ENCODE assay signal across 12 mouse cellular contexts in the genomic region with DNA sequence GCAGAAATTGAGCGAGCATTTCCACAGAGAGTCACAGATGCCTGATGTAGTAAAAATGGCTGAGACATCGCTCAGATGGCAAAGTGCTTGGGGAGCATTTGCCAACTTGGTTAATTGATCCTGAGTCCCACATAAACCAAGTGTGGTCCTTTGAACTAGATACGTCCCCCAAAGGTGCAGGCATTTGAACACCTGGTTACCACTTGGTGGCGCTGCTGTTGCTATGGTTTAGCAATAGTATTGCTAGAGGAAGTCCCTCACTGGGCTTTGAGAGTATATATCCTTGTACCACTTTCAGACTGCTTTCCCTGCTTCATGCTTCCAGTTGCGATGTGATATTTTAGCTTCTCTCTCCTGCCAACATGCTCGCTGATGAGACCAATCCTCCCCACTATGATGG.
A peak's percentile ranks its signal among the peaks of the same experiment; 100 is the strongest.
DNase-seq lines count a peak whose midpoint lies in the region; ATAC-seq and TF ChIP-seq lines count a peak whose summit lies in the region.
"Had no signal": no experiment of that assay in that cellular context is flagged by ENCODE, and none has a peak within 500 bp of the region (broad histone marks: within the 10 kb centered on the region; RNA-seq: fewer than 3 reads in every experiment).

No protein-coding gene starts in this region.

- no peak for DNase-seq in cerebellum, adult 2 months
- no peak for DNase-seq in cerebellum, adult 11-12 months
- peak; percentile 5 for DNase-seq in kidney, postnatal 0 days (ENCODE audit: low spot score)
- no peak for DNase-seq in kidney, adult 11 months
- peak; percentile 6 for DNase-seq in thymus, postnatal 14 days
- no peak for DNase-seq in thymus, postnatal 0 days (ENCODE audit: low spot score)
- DNase-seq in naive thymus-derived CD4-positive, alpha-beta T cell, adult 2 months (ENCODE audit: low read depth), result peak; percentile 14
- no peak for DNase-seq in gastrocnemius, postnatal 14 days
- DNase-seq: liver, embryonic 13.5 days had no signal

- WGBS in cerebellum, adult 2 months, result 68% methylated on average over 6 of the region's 6 CpGs
- 76% methylated on average over 6 of the region's 6 CpGs for WGBS in kidney, postnatal 0 days

- H3K9ac ChIP-seq in kidney, postnatal 0 days (ENCODE audit: low read depth, low read length), result no peak overlapping the region
- H3K9ac ChIP-seq: embryonic facial prominence, embryonic 15.5 days; hindbrain, embryonic 13.5 days; liver, embryonic 13.5 days had no signal

- no peak overlapping the region for H3K4me3 ChIP-seq in cerebellum, adult 2 months (replicated peaks; ENCODE audit: insufficient read depth, low read depth, low read length)
- H3K4me3 ChIP-seq in kidney, postnatal 0 days (replicated peaks; ENCODE audit: low read depth, low read length), result no peak overlapping the region
- H3K4me3 ChIP-seq: embryonic facial prominence, embryonic 15.5 days; hindbrain, embryonic 13.5 days; liver, embryonic 13.5 days had no signal

- H3K36me3 ChIP-seq in kidney, postnatal 0 days (ENCODE audit: insufficient read depth, low read length), result no peaks in the 10 kb centered on the region
- H3K36me3 ChIP-seq: embryonic facial prominence, embryonic 15.5 days; hindbrain, embryonic 13.5 days; liver, embryonic 13.5 days had no signal

- intact Hi-C loops in gastrocnemius, postnatal 14 days (cut with DNase I; ENCODE audit: low total_unique reads), result no loop called here

- H3K4me1 ChIP-seq in cerebellum, adult 2 months (ENCODE audit: control insufficient read depth, insufficient read depth, low read length), result no peaks in the 10 kb centered on the region
- no peaks in the 10 kb centered on the region for H3K4me1 ChIP-seq in kidney, postnatal 0 days (replicated peaks; ENCODE audit: insufficient read depth, low read length)
- H3K4me1 ChIP-seq: embryonic facial prominence, embryonic 15.5 days; liver, embryonic 13.5 days had no signal

- no peaks in the 10 kb centered on the region for H3K9me3 ChIP-seq in kidney, postnatal 0 days (replicated peaks; ENCODE audit: low read length)
- H3K9me3 ChIP-seq: embryonic facial prominence, embryonic 15.5 days; hindbrain, embryonic 13.5 days; liver, embryonic 13.5 days had no signal

- no peak overlapping the region for H3K4me2 ChIP-seq in kidney, postnatal 0 days (ENCODE audit: low read length)
- H3K4me2 ChIP-seq: embryonic facial prominence, embryonic 15.5 days; heart, embryonic 11.5 days; hindbrain, embryonic 13.5 days; liver, embryonic 13.5 days had no signal

- no peak for TF ChIP-seq POLR2A in cerebellum, adult 2 months (IDR thresholded peaks at IDR 0.05; ENCODE audit: borderline replicate concordance, insufficient read depth, low read length)

- no peak for ATAC-seq in kidney, postnatal 0 days (replicated peaks; ENCODE audit: low FRiP score, low read depth)

- TF ChIP-seq CTCF in cerebellum, adult 2 months (IDR thresholded peaks at IDR 0.05; ENCODE audit: borderline replicate concordance, insufficient read depth, low read depth, low read length), result 0 out of 2 replicates have a peak, but pooled peaks have one; percentile 13
- peak; percentile 47; the same call in 1 of the 2 replicates for TF ChIP-seq CTCF in kidney, postnatal 0 days (IDR thresholded peaks at IDR 0.05; ENCODE audit: low read depth)

- H3K27ac ChIP-seq in cerebellum, adult 2 months (ENCODE audit: insufficient read depth, low read length), result no peak overlapping the region
- no peak overlapping the region for H3K27ac ChIP-seq in kidney, postnatal 0 days
- H3K27ac ChIP-seq: embryonic facial prominence, embryonic 15.5 days; hindbrain, embryonic 13.5 days; liver, embryonic 13.5 days had no signal

- H3K27me3 ChIP-seq in cerebellum, adult 2 months (ENCODE audit: control insufficient read depth, insufficient read depth, low read length), result no peaks in the 10 kb centered on the region
- H3K27me3 ChIP-seq in kidney, postnatal 0 days (ENCODE audit: insufficient read depth, low read length), result no peaks in the 10 kb centered on the region
- H3K27me3 ChIP-seq: embryonic facial prominence, embryonic 15.5 days had no signal

Comparison
In these comparisons a context has a peak if more than half of its experiments do, and no peak if none do; other contexts are left out.
1. DNase-seq: peak in kidney, postnatal 0 days (single experiment), thymus, postnatal 14 days (single experiment) and naive thymus-derived CD4-positive, alpha-beta T cell, adult 2 months (single experiment); none in cerebellum, adult 2 months (0 of 2), cerebellum, adult 11-12 months (single experiment), kidney, adult 11 months (single experiment), thymus, postnatal 0 days (single experiment) and gastrocnemius, postnatal 14 days (single experiment).